Mouse (Mus musculus) kidney, postnatal 10 days (tissue): ENCODE results near the gene Kcnj11.
A peak's percentile ranks its signal among the peaks of the same experiment; 100 is the strongest.

Experiments
- DNase-seq: peaks from one replicate; pipeline ENCODE4 v3.0.0; 2021; ENCODE audit warnings: mixed read lengths

Gene Kcnj11

GRCm38 (mm10) chr7:46103771-46104170 lies 3.2 kb upstream of the Kcnj11 start:
- no peak for DNase-seq

GRCm38 (mm10) chr7:46103075-46103591 lies 2.6 kb upstream of the Kcnj11 start:
- DNase-seq = no peak

- DNase-seq = no peak
These were observed 882 bp downstream of the Kcnj11 start for GRCm38 (mm10) chr7:46099682-46100081.

- DNase-seq = no peak
These were observed 1.7 kb downstream of the Kcnj11 start for GRCm38 (mm10) chr7:46098919-46099286.

- no peak for DNase-seq
These were observed 2.2 kb downstream of the Kcnj11 start for GRCm38 (mm10) chr7:46098221-46098918.

- no peak for DNase-seq
These were observed 3.2 kb downstream of the Kcnj11 start for GRCm38 (mm10) chr7:46097319-46097783.

- peak; percentile 82 for DNase-seq
These were observed 4.4 kb downstream of the Kcnj11 start for GRCm38 (mm10) chr7:46096136-46096535.

- no peak for DNase-seq
These were observed 7.8 kb downstream of the Kcnj11 start for GRCm38 (mm10) chr7:46092803-46093202.

- DNase-seq = no peak
These were observed 12.3 kb downstream of the Kcnj11 start for GRCm38 (mm10) chr7:46088241-46088640.

GRCm38 (mm10) chr7:46086378-46086777 lies 14.2 kb downstream of the Kcnj11 start:
- DNase-seq = no peak

GRCm38 (mm10) chr7:46084839-46085513 lies 15.6 kb downstream of the Kcnj11 start:
- DNase-seq = peak; percentile 70

- DNase-seq = no peak
These were observed 16.5 kb downstream of the Kcnj11 start for GRCm38 (mm10) chr7:46084024-46084423.

GRCm38 (mm10) chr7:46077675-46078074 lies 22.9 kb downstream of the Kcnj11 start:
- DNase-seq = no peak

- no peak for DNase-seq
These were observed 23.7 kb downstream of the Kcnj11 start for GRCm38 (mm10) chr7:46076844-46077243.

GRCm38 (mm10) chr7:46068831-46069230 lies 31.7 kb downstream of the Kcnj11 start:
- no peak for DNase-seq

GRCm38 (mm10) chr7:46063296-46063695 lies 37.3 kb downstream of the Kcnj11 start:
- DNase-seq = no peak

GRCm38 (mm10) chr7:46061614-46062013 lies 39.0 kb downstream of the Kcnj11 start:
- no peak for DNase-seq

GRCm38 (mm10) chr7:46060688-46061087 lies 39.9 kb downstream of the Kcnj11 start:
- DNase-seq = no peak

GRCm38 (mm10) chr7:46058882-46059281 lies 41.7 kb downstream of the Kcnj11 start:
- no peak for DNase-seq

- DNase-seq = no peak
These were observed 47.0 kb downstream of the Kcnj11 start for GRCm38 (mm10) chr7:46053566-46053965.

- peak; percentile 21 for DNase-seq
These were observed 48.3 kb downstream of the Kcnj11 start for GRCm38 (mm10) chr7:46052161-46052821.

GRCm38 (mm10) chr7:46049981-46050380 lies 50.6 kb downstream of the Kcnj11 start:
- DNase-seq = no peak

GRCm38 (mm10) chr7:46047873-46048562 lies 52.5 kb downstream of the Kcnj11 start:
- no peak for DNase-seq
